Mouse (Mus musculus) heart, postnatal 36 days (tissue): Measurements from ENCODE around the gene Atp2b2. TPM values are rescaled to one million over a fixed set of nuclear protein-coding genes. Genes with fewer than 3 reads are reported as not detected.

Experiments
- DNase-seq, 2 experiments: peaks; one replicate each; pipeline ENCODE4 v3.0.0; 2021 to 2022
- intact Hi-C: fragments of 180-260 bp; cut with DNase I; formaldehyde crosslinking; loops from one replicate; pipeline ENCODE4 v1.15.1; 2025
- total RNA-seq, 2 experiments: library from RNA; stranded (reverse); gene quantifications; 2 replicates each; pipeline ENCODE4 v1.2.3; 2021

Gene Atp2b2
- total RNA-seq, 2 experiments from 2014 or later: 0.73 to 0.75 TPM

GRCm38 (mm10) chr6:114022104-114022503, 20.3 kb downstream of the Atp2b2 start:
- intact Hi-C loops: no loop called here
- no peak for DNase-seq

DNA sequence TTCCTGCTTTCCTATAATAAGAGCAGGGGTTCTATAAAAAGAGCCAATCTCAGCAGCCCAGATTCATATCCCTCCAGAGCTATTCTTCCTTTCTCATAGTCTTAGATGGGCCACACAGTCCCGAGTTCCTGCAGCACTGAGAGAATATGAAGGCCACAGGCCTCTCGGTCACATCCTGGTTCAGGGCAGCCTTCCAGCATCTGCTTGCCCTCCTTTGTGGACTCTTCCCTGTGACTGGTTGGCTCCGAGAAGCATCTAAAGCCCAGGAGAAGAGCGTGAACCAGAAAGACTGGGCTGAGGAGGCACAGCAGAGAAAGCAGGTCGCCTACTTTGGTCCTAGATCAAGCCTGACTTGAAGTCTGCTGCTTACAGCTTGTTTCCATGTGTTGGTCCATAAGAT, 28.6 kb downstream of the Atp2b2 start:
- intact Hi-C loops: no loop called here
- DNase-seq: no peak

DNA sequence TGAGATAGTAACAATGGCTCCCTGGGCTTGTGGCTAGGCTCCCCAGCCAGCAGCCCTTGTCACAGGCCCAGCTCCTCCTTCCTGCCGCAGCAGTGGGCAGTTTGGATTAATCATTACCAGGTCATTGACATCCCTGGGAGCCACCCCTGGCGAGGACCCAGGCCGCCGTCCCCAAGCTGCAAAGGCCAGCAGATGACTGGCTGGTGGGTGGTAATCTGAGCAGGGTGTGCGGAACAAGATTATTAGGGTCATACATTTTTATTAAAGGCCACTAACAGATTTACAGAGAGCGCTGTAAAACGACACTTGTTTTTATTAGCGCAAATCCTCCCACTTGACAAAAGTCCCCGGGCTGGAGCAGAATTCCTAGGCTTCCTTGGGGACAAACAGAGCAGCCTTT, 29.6 kb downstream of the Atp2b2 start:
- no peak for DNase-seq
- intact Hi-C loops: no loop called here

GRCm38 (mm10) chr6:114011976-114012375, 30.4 kb downstream of the Atp2b2 start:
- DNase-seq: no peak
- intact Hi-C loops: no loop called here

DNA sequence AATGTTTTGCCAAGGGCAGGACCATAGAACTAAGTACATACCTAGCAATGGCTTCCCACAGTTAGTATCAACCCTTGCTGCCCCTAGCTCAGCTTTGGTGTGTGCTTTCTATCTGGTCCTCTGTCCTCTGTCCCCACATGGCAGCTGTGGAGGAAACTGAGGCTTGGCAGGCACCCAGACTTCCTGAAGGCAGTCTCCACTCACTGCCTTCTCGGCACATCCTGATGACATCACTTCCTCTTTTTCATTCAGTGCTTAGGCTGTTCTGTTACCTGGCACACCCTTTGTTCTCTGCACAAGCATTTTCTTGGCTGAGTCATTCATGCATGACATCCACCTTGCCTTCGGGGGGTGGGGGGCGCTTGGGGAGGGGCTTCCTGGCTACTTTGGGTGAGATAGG, 38.6 kb downstream of the Atp2b2 start:
- no peak for DNase-seq
- intact Hi-C loops: no loop called here

DNA sequence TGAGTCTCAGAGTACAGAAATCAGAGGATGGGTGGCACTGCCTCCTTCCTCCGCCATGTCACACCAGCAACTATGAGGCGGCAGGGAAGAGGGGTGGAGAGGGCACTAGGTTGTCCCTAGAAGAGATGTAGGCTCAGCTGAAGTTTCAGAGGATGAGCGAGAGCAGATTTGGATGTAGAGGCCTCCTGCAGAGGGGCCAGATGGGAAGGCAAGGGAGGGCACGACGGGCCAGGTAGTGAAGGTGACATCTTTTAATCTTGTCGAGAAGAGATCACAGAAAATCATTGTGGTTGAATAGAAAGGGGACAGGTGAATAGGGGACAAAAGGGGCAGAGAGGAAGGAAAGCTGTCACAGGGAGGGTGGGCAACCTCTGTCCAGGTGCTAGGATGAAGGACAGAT, 41.5 kb downstream of the Atp2b2 start:
- no peak for DNase-seq
- intact Hi-C loops: no loop called here

- DNase-seq: no peak
- intact Hi-C loops: no loop called here
Measured at GRCm38 (mm10) chr6:114000304-114000703, 42.1 kb downstream of the Atp2b2 start.

GRCm38 (mm10) chr6:113998413-113998812, 44.0 kb downstream of the Atp2b2 start:
- intact Hi-C loops: no loop called here

DNA sequence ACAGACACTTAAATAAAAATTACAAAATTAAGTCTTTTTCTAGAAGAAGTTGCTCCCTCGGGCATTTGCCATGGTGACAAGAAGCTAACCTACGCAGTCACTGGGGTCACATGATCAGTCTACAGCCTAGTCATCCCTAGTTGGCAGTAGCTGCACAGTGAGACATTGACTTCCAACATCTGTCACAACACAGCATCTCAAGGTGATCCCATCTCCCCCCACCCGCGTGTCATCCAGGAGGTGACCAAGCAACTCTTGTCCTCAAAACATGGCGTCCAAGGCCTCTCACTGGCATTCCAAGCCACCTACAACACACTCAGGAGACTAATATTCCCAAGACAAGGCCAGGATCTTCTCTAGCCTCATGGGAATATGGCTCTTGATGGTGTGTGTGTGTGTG, 48.2 kb downstream of the Atp2b2 start:
- DNase-seq: no peak
- intact Hi-C loops: no loop called here

More at GRCm38 (mm10) chr6:113998413-113998812, 44.0 kb downstream of the Atp2b2 start:
- no peak for DNase-seq

GRCm38 (mm10) chr6:113992101-113992500, 50.3 kb downstream of the Atp2b2 start:
- no peak for DNase-seq
- intact Hi-C loops: no loop called here

DNA sequence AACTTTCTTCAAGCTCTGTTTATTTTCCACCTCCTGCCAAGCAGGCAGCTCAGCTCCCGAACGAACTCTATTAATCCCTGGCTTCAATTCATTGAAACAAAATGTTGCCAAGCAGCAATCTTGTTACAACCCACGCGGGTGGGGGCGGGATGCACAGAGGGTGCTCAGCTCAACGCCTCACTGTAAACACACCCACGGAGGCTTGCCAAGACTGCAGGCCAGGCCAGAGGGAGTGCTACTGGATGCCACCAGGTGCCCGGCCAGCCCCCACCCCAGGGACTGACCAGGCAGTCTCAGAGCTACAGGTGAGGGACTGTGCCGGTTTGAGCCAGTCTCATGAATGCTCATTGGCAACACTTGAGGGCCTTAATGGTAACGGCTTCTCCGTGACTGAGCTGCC, 50.9 kb downstream of the Atp2b2 start:
- DNase-seq: peak in 1 of 2 experiments; percentile 5
- intact Hi-C loops: no loop called here

GRCm38 (mm10) chr6:113990044-113990443, 52.4 kb downstream of the Atp2b2 start:
- intact Hi-C loops: no loop called here
- DNase-seq: no peak

GRCm38 (mm10) chr6:113988521-113988920, 53.9 kb downstream of the Atp2b2 start:
- DNase-seq: no peak
- intact Hi-C loops: no loop called here

GRCm38 (mm10) chr6:113986671-113987070, 55.7 kb downstream of the Atp2b2 start:
- no peak for DNase-seq
- intact Hi-C loops: no loop called here

GRCm38 (mm10) chr6:113978673-113979072, 63.7 kb downstream of the Atp2b2 start:
- intact Hi-C loops: no loop called here
- DNase-seq: no peak

DNA sequence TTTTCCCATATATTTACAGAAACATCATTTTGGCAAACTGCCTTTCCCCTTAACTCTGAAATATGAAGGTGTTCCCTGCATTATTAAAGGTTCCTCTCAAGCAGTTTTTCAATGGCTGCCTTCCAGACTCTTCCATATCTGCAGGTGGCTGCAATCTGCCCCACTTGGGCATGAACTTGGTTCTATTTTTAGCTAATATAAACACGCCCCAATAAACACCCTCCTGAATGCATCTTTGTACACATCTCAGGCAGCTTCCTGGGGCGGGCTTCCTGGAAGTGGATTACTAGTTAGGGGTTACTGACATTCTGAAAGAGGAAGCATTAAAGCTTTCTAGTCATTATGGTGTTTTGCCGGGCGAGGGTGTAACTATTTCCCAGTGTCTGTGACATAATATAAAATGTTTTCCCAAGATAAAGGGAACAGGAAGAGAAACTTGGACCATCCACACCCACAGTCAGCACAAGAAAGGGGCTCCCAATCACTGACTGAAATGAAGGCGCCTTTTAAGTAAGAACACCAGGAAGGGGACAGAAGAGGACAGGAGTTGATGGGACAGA, 64.2 kb downstream of the Atp2b2 start:
- intact Hi-C loops: no loop called here
- DNase-seq: no peak

DNA sequence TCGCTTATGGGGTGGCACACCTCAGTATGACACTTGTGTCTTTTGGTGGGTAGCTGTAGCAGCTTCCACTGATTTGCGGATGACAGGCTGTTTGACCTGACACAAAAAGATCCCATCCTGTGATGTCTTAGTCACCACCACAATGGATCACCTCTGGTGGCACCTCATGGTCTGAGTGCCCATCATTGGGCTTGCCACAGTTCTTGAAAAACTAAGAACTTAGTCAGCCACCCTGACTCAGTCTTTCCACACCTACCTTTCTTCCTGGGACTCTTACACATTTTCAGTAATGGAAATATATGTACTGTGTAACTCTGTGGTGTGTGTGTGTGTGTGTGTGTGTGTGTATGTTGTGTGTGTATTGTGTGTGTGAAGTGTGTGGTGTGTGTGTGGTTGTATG, 71.5 kb downstream of the Atp2b2 start:
- intact Hi-C loops: no loop called here
- no peak for DNase-seq

- intact Hi-C loops: no loop called here
- no peak for DNase-seq
Measured at GRCm38 (mm10) chr6:113970464-113970863, 71.9 kb downstream of the Atp2b2 start.

- no peak for DNase-seq
- intact Hi-C loops: no loop called here
Measured at GRCm38 (mm10) chr6:113969751-113970150, 72.7 kb downstream of the Atp2b2 start.

- DNase-seq: peak; percentile 4 to 17
- intact Hi-C loops: loop anchor here (5.0 kb wide), 1 partner anchor 201 kb away; no protein-coding TSS in a partner anchor
Measured at GRCm38 (mm10) chr6:113962811-113963210, 79.6 kb downstream of the Atp2b2 start.

DNA sequence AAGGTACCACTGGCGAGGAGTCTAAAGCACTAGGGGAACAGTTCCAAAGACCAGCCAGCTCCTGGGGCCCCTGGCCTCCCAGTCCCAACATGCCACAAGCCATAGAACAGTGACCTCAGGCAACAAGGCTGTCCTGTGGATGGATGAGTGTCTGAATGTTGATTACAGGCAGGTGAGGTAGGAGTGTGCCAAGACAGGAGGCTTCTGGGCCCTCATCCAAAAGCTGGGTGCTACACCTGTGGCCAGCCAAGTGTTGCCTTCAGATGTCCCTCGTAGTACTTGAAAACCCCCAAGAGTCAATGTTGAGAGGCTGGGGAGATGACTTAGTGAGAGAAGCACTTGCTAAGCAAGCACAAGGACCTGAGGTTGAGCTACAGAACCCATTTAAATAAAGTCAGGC, 80.8 kb downstream of the Atp2b2 start:
- DNase-seq: no peak
- intact Hi-C loops: loop anchor here (5.0 kb wide), 1 partner anchor 199 kb away; no protein-coding TSS in a partner anchor

- DNase-seq: no peak
- intact Hi-C loops: no loop called here
Measured at GRCm38 (mm10) chr6:113959336-113959735, 83.1 kb downstream of the Atp2b2 start.

DNA sequence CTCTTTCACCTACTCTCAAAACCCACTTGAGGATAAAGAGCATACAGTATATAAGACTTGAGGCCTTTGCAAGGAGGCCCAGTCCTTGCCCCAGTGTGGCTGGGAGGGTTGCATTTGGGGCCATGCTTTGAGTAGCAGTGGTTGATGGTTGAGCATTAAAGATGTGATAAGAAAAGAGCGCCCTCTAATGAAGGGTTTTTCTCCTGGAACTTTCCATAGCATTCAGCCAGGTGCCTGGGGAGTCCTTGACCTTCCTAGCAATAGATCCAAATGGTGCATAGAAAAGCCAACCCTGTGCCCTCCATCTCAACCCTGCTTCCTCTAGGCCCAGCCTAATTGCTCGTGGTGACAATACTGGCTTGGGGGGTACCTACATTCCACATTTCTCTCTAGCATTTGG, 83.7 kb downstream of the Atp2b2 start:
- intact Hi-C loops: no loop called here
- DNase-seq: no peak
